Mouse (Mus musculus) lung, embryonic 16.5 days (tissue): ENCODE results near the gene Aarsd1. TPM values are rescaled to one million over a fixed set of nuclear protein-coding genes. Genes with fewer than 3 reads are reported as not detected.

Experiments used
- ATAC-seq: fragments of 200-750 bp; cut with Nextera tagmentation; 2 replicates; pipeline ENCODE4 v1.8.0; 2017; ENCODE audit warnings: low read depth, mild to moderate bottlenecking, moderate library complexity
- H3K27ac ChIP-seq: fragments of 300-500 bp; sonication (generic); 2 replicates; pipeline ENCODE4 v1.5.1; 2014; ENCODE audit warnings: mild to moderate bottlenecking, control low read depth, low read length
- H3K27me3 ChIP-seq: fragments of 300-500 bp; sonication (generic); 2 replicates; pipeline ENCODE4 v1.6.1; 2014; ENCODE audit warnings: low read depth, low read length, mixed read lengths; ENCODE audit not compliant: control insufficient read depth, insufficient read depth
- H3K36me3 ChIP-seq: fragments of 300-500 bp; sonication (generic); 2 replicates; pipeline ENCODE4 v1.6.1; 2014; ENCODE audit warnings: low read length; ENCODE audit not compliant: control insufficient read depth, insufficient read depth
- H3K4me1 ChIP-seq: fragments of 300-500 bp; sonication (generic); replicated peaks from 2 replicates; pipeline ENCODE4 v1.6.1; 2014; ENCODE audit warnings: low read length, mixed read lengths; ENCODE audit not compliant: control insufficient read depth, insufficient read depth
- H3K4me2 ChIP-seq: fragments of 300-500 bp; sonication (generic); 2 replicates; pipeline ENCODE4 v1.6.1; 2014; ENCODE audit warnings: low read depth, low read length, control low read depth
- H3K4me3 ChIP-seq: fragments of 300-500 bp; sonication (generic); 2 replicates; pipeline ENCODE4 v1.5.1; 2014; ENCODE audit warnings: mild to moderate bottlenecking, low read length, control low read depth
- H3K9ac ChIP-seq: fragments of 300-500 bp; sonication (generic); 2 replicates; pipeline ENCODE4 v1.6.1; 2014; ENCODE audit warnings: low read length, control low read depth
- H3K9me3 ChIP-seq: fragments of 300-500 bp; sonication (generic); 2 replicates; pipeline ENCODE4 v1.6.1; 2016; ENCODE audit warnings: low read length; ENCODE audit not compliant: control insufficient read depth
- WGBS: fragments of 180-500 bp; shearing (Covaris S2); extraction: QIAGEN DNeasy Blood & Tissue Kit; methylation state at CpG from one replicate; pipeline ENCODE4 v1.1.7; 2014; 5-methylcytosine and 5-hydroxymethylcytosine counted together
- polyA plus RNA-seq: library from polyadenylated mRNA; unstranded; fragments of >200 nt; fragmentation: Nextera tagmentation; extraction: Ambion mirVana; gene quantifications from 2 replicates; pipeline ENCODE4 v1.2.1, GENCODE M21; 2015

Gene Aarsd1
- polyA plus RNA-seq, 1 experiment from 2014 or later, result 67.2 TPM

- Histone ChIP-seq H3K36me3 (0 out of 2 replicates have a peak, but pooled peaks cover 7% of the 10 kb centered on the region), H3K27me3 (no peaks in the 10 kb centered on the region), H3K4me3 (no peak overlapping the region), H3K4me1 (peaks cover 16% of the 10 kb centered on the region; the same call in 1 of the 2 replicates), H3K27ac (no peak overlapping the region), H3K9ac (no peak overlapping the region), H3K9me3 (no peaks in the 10 kb centered on the region), H3K4me2 (no peak overlapping the region)
- no peak for ATAC-seq
- WGBS, result 76% methylated on average over 15 of the region's 15 CpGs
Observed at GRCm38 (mm10) chr11:101460321-101460720, 42.9 kb upstream of the Aarsd1 start.

GRCm38 (mm10) chr11:101459716-101460115 lies 42.3 kb upstream of the Aarsd1 start:
- Histone ChIP-seq H3K27ac (no peak overlapping the region), H3K36me3 (0 out of 2 replicates have a peak, but pooled peaks cover 7% of the 10 kb centered on the region), H3K27me3 (no peaks in the 10 kb centered on the region), H3K9me3 (no peaks in the 10 kb centered on the region), H3K4me2 (no peak overlapping the region), H3K4me1 (peaks cover 17% of the 10 kb centered on the region; the same call in 1 of the 2 replicates), H3K9ac (no peak overlapping the region), H3K4me3 (no peak overlapping the region)
- 33% methylated on average over 6 of the region's 6 CpGs for WGBS
- peak; percentile 59 for ATAC-seq

DNA sequence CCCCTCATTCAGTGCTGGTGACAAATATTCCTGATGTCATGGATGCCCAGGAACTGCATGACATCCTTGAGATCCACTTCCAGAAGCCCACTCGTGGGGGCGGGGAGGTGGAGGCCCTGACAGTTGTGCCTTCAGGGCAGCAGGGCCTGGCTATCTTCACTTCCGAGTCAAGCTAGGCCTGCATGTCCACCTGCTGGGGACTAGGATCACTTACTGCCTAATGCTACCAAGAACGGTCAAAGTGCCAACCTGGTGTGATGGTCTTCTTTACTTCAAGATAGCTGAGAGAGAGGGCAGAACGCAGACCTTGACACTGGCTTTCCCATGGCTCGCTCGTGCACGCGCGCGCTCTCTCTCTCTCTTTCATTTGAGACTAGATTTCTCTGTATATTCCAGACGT lies 40.8 kb upstream of the Aarsd1 start:
- Histone ChIP-seq H3K36me3 (0 out of 2 replicates have a peak, but pooled peaks cover 7% of the 10 kb centered on the region), H3K27me3 (no peaks in the 10 kb centered on the region), H3K9me3 (no peaks in the 10 kb centered on the region), H3K4me3 (no peak overlapping the region), H3K9ac (no peak overlapping the region), H3K4me1 (peaks cover 9% of the 10 kb centered on the region; the same call in 1 of the 2 replicates), H3K4me2 (no peak overlapping the region), H3K27ac (no peak overlapping the region)
- ATAC-seq, result no peak
- 81% methylated on average over 12 of the region's 12 CpGs for WGBS

DNA sequence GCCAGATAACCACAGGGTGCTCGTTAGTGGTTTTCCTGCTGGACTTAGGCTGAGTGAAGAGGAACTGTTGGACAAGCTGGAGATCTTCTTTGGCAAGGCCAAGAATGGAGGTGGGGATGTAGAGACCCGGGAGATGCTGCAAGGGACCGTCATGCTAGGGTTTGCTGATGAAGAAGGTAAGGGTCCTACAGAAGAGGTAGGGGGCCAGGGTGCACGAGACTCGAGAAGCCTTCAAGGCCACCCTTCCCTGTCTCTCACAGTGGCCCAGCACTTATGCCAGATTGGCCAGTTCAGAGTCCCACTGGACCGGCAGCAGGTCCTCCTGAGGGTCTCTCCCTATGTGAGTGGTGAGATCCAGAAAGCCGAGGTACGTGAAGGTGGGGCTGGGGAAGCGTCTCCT lies 40.2 kb upstream of the Aarsd1 start:
- Histone ChIP-seq H3K4me1 (peaks cover 7% of the 10 kb centered on the region; the same call in 1 of the 2 replicates), H3K27ac (no peak overlapping the region), H3K4me3 (no peak overlapping the region), H3K36me3 (0 out of 2 replicates have a peak, but pooled peaks cover 7% of the 10 kb centered on the region), H3K27me3 (no peaks in the 10 kb centered on the region), H3K9ac (no peak overlapping the region), H3K9me3 (no peaks in the 10 kb centered on the region), H3K4me2 (no peak overlapping the region)
- WGBS, result 89% methylated on average over 9 of the region's 9 CpGs
- no peak for ATAC-seq

GRCm38 (mm10) chr11:101455627-101456026 lies 38.2 kb upstream of the Aarsd1 start:
- Histone ChIP-seq H3K27me3 (no peaks in the 10 kb centered on the region), H3K9me3 (no peaks in the 10 kb centered on the region), H3K4me2 (no peak overlapping the region), H3K27ac (no peak overlapping the region), H3K36me3 (0 out of 2 replicates have a peak, but pooled peaks cover 7% of the 10 kb centered on the region), H3K9ac (no peak overlapping the region), H3K4me3 (no peak overlapping the region), H3K4me1 (peaks cover 4% of the 10 kb centered on the region; the same call in 1 of the 2 replicates)
- WGBS, result 69% methylated on average over 7 of the region's 7 CpGs
- ATAC-seq, result no peak

DNA sequence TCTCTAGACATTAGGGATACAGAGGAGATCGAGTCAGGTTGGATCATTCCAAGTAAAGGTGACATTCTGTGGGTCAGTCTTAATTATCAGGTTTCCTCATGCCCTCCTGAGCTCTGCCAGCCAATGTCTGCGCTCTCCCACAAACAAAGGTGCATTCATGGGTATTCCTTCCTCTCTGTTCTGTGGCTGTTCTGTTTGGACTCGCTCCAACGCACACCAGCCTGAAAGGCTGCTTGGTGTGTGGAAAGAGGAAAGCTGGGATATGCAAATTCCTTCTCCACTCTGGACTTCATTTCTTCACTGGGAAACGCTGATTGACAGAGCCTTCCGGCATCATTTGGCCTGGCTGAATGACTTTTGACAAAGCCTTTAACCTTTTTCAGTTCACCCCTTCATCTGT lies 37.3 kb upstream of the Aarsd1 start:
- peak overlapping the region; percentile 10; the same call in 1 of the 2 replicates for H3K27ac ChIP-seq

GRCm38 (mm10) chr11:101452093-101452774 lies 34.8 kb upstream of the Aarsd1 start:
- 57% methylated on average over 10 of the region's 10 CpGs for WGBS
- H3K9me3 ChIP-seq, result no peaks in the 10 kb centered on the region
- peaks cover 14% of the 10 kb centered on the region; the same call in 1 of the 2 replicates for H3K4me1 ChIP-seq
- H3K36me3 ChIP-seq, result no peaks in the 10 kb centered on the region
- H3K9ac ChIP-seq, result no peak overlapping the region
- no peak overlapping the region for H3K4me3 ChIP-seq
- H3K27me3 ChIP-seq, result no peaks in the 10 kb centered on the region
- no peak overlapping the region for H3K4me2 ChIP-seq
- ATAC-seq, result no peak
- H3K27ac ChIP-seq, result no peak overlapping the region

More for the DNA sequence above, 37.3 kb upstream of the Aarsd1 start:
- WGBS, result 63% methylated on average over 6 of the region's 6 CpGs
- Histone ChIP-seq H3K4me3 (no peak overlapping the region), H3K9me3 (no peaks in the 10 kb centered on the region), H3K9ac (no peak overlapping the region), H3K4me2 (no peak overlapping the region), H3K27me3 (no peaks in the 10 kb centered on the region), H3K36me3 (0 out of 2 replicates have a peak, but pooled peaks cover 2% of the 10 kb centered on the region), H3K4me1 (peaks cover 4% of the 10 kb centered on the region; the same call in 1 of the 2 replicates)
- no peak for ATAC-seq

DNA sequence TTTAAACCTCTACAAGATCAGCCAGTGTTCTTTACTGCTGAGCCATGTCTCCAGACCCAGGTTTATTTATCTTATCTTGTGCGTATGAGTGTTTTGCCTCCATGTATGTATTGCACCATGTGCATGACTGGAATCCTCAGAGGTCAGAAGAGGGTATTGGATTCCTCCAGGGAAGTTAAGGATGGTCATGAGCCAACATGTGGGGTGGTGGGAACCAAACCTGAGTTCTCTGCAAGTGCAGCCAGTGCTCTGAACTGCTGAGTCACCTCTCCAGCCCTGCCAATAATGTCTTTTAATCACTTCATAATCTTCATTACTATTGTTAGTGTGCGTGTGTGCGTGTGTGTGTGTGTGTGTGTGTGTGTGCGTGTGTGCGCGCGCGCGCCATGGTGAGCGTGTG lies 34.1 kb upstream of the Aarsd1 start:
- ATAC-seq, result no peak
- 88% methylated on average over 10 of the region's 10 CpGs for WGBS
- H3K9ac ChIP-seq, result no peak overlapping the region

DNA sequence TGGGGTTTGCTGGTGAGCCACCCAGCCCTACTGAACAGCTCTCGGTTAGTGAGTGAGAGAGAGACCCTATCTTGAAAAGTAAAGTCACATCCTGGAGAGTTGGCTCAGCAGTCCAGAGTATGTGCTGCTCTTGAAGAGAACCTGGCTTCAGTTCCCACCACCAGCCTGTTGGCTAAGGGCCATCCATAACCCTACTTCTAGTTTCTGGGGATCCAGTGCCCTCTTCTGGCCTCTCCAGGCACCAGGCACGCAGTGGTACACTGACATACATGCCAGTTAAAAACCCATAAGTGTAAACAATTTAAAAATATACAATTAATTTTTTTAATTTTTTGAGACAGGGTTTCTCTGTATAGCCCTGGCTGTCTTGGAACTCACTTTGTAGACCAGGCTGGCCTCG lies 33.0 kb upstream of the Aarsd1 start:
- H3K36me3 ChIP-seq, result peaks cover 4% of the 10 kb centered on the region
- H3K27me3 ChIP-seq, result no peaks in the 10 kb centered on the region
- H3K9me3 ChIP-seq, result no peaks in the 10 kb centered on the region
- H3K27ac ChIP-seq, result no peak overlapping the region
- H3K9ac ChIP-seq, result no peak overlapping the region
- 78% methylated on average over 3 of the region's 3 CpGs for WGBS
- no peak for ATAC-seq
- H3K4me1 ChIP-seq, result peaks cover 14% of the 10 kb centered on the region; the same call in 1 of the 2 replicates
- no peak overlapping the region for H3K4me2 ChIP-seq
- H3K4me3 ChIP-seq, result no peak overlapping the region

More for the DNA sequence above, 34.1 kb upstream of the Aarsd1 start:
- H3K36me3 ChIP-seq, result no peaks in the 10 kb centered on the region; the same call in 1 of the 2 replicates
- peaks cover 14% of the 10 kb centered on the region; the same call in 1 of the 2 replicates for H3K4me1 ChIP-seq
- H3K27ac ChIP-seq, result no peak overlapping the region
- H3K9me3 ChIP-seq, result no peaks in the 10 kb centered on the region
- no peak overlapping the region for H3K4me3 ChIP-seq
- H3K27me3 ChIP-seq, result no peaks in the 10 kb centered on the region
- no peak overlapping the region for H3K4me2 ChIP-seq
